36 mouse cellular contexts compared by ENCODE assay signal in the genomic region with DNA sequence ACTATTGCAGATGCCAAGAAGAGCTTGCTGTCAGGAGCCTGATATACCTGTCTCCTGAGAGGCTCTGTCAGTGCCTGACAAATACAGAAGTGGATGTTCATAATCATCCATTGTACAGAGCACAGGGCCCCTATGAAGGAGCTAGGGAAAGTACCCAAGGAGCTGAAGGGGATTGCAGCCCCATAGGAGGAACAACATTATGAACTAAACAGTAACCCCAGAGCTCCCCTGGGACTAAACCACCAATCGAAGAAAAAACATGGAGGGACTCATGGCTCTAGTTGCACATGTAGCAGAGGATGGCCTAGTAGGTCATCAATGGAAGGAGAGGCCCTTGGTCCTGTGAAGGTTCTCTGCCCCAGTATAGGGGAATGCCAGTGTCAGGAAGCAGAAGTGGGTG. TPM values are rescaled to one million over a fixed set of nuclear protein-coding genes. Genes with fewer than 3 reads are reported as not detected.
"Had no signal": no experiment of that assay in that cellular context is flagged by ENCODE, and none has a peak within 500 bp of the region (broad histone marks: within the 10 kb centered on the region; RNA-seq: fewer than 3 reads in every experiment).

No protein-coding gene starts in this region.

RNA-seq across cellular contexts. Expression of a gene that starts 4.2 kb away (rescaled TPM):
- total RNA-seq: left cerebral cortex, postnatal 10 days; left cerebral cortex, postnatal 14 days; left cerebral cortex, postnatal 25 days; left cerebral cortex, postnatal 36 days; left cerebral cortex, postnatal 4 days; megakaryocyte-erythroid progenitor cell, adult 5-6 weeks; midbrain, postnatal 0 days had no signal
- polyA plus RNA-seq: limb, embryonic 10.5 days; limb, embryonic 11.5 days; limb, embryonic 12.5 days; limb, embryonic 13.5 days; limb, embryonic 14.5 days; limb, embryonic 15.5 days; liver, adult 2 months; liver, embryonic 11.5 days; liver, embryonic 12.5 days; liver, embryonic 13.5 days; liver, embryonic 14.5 days; liver, embryonic 15.5 days; liver, postnatal 0 days; lung, adult 2 months; lung, embryonic 14.5 days; lung, embryonic 16.5 days; lung, postnatal 0 days; midbrain, embryonic 10.5 days; midbrain, embryonic 11.5 days; midbrain, embryonic 12.5 days; midbrain, embryonic 13.5 days; midbrain, embryonic 14.5 days; midbrain, embryonic 15.5 days; midbrain, embryonic 16.5 days; midbrain, postnatal 0 days; myocyte; neural tube, embryonic 11.5 days; neural tube, embryonic 12.5 days had no signal

RNA-seq across cellular contexts. Expression of a gene that starts 41.5 kb away (rescaled TPM):
- total RNA-seq: left cerebral cortex, postnatal 10 days; left cerebral cortex, postnatal 14 days; left cerebral cortex, postnatal 25 days; left cerebral cortex, postnatal 36 days; left cerebral cortex, postnatal 4 days; megakaryocyte progenitor cell, adult 5-6 weeks; midbrain, postnatal 0 days had no signal
- polyA plus RNA-seq: limb, embryonic 10.5 days; limb, embryonic 11.5 days; limb, embryonic 12.5 days; limb, embryonic 13.5 days; limb, embryonic 15.5 days; liver, embryonic 11.5 days; liver, embryonic 12.5 days; lung, embryonic 14.5 days; lung, embryonic 15.5 days; lung, embryonic 16.5 days; midbrain, embryonic 10.5 days; midbrain, embryonic 11.5 days; midbrain, embryonic 12.5 days; midbrain, embryonic 13.5 days; midbrain, embryonic 16.5 days; midbrain, postnatal 0 days; myocyte; neural tube, embryonic 11.5 days; neural tube, embryonic 12.5 days had no signal
